Mouse (Mus musculus) macrophage (primary cell): ENCODE measurements around the gene Thyn1. TPM values are rescaled to one million over a fixed set of nuclear protein-coding genes. Genes with fewer than 3 reads are reported as not detected.

ENCODE experiments used
- H3K27ac ChIP-seq: fragments of 350-480 bp; formaldehyde crosslinking; 2 replicates; pipeline ENCODE4 v1.9.0; 2021
- H3K36me3 ChIP-seq: fragments of 350-480 bp; formaldehyde crosslinking; 2 replicates; pipeline ENCODE4 v1.9.0; 2021; ENCODE audit errors: inconsistent target
- H3K4me3 ChIP-seq: fragments of 350-480 bp; formaldehyde crosslinking; 2 replicates; pipeline ENCODE4 v1.9.0; 2021; ENCODE audit errors: inconsistent target
- H3K79me2 ChIP-seq: fragments of 350-480 bp; formaldehyde crosslinking; 2 replicates; pipeline ENCODE4 v1.9.0; 2021; ENCODE audit errors: inconsistent target
- WGBS: methylation state at CpG from one replicate; pipeline ENCODE4 v1.1.7; 2026; ENCODE audit warnings: inconsistent platforms; ENCODE audit not compliant: missing documents; 5-methylcytosine and 5-hydroxymethylcytosine counted together
- polyA plus RNA-seq: library from polyadenylated mRNA; stranded (reverse); fragments of 250-400 nt; gene quantifications from 3 replicates; pipeline ENCODE4 v1.2.4, GENCODE M21; 2018; ENCODE audit warnings: inconsistent platforms

Thyn1 gene
- polyA plus RNA-seq, 1 experiment from 2014 or later, result 60.2 TPM

- Histone ChIP-seq H3K36me3 (peaks cover 81% of the 10 kb centered on the region), H3K27ac (no peak overlapping the region), H3K4me3 (no peak overlapping the region), H3K79me2 (no peaks in the 10 kb centered on the region)
- 90% methylated on average over 5 of the region's 5 CpGs for WGBS
Observed at GRCm38 (mm10) chr9:27006866-27007265, 7.4 kb downstream of the Thyn1 start.

DNA sequence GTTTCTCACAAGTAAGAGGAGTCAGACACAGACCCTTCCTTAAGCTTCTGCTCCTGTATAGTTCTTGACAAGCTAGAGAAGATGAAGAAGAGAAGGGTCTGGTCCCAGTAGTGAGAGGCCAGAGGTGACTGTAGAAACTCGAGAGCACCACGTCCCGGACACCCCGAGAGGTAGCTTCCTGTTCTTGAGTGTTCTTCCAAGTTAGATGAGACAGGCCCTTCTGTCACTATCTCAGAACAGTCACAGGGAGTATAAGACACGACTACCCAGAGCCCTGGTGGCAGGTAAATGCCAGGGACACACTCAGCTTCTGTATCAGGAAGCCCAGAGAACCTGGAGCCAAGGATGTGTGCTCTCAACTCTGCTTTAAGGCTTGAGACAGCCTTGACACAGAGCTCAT lies 9.7 kb downstream of the Thyn1 start:
- H3K36me3 ChIP-seq, result peaks cover 95% of the 10 kb centered on the region
- H3K27ac ChIP-seq, result no peak overlapping the region
- H3K79me2 ChIP-seq, result no peaks in the 10 kb centered on the region
- WGBS, result 87% methylated on average over 5 of the region's 5 CpGs
- H3K4me3 ChIP-seq, result no peak overlapping the region

DNA sequence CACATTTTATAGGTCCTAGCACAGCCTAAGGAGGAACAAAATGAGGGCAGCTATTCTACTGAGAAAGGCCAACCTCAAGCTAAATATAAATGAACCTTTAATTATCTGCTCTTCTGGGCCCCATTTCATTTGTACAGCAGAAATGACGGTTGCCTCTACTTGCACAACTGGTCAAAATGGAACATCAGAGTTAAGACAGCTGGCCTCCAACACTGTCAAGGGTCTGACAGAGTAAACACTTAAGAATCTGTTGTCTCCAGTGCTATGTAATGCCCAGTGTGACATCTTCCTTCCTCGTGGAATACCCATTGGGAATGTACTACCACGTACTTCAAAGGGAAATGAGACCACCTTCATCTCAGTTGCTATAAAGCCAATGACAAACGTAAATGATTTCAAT lies 12.1 kb downstream of the Thyn1 start:
- H3K36me3 ChIP-seq, result peaks cover 98% of the 10 kb centered on the region
- WGBS, result 95% methylated on average over 4 of the region's 4 CpGs

GRCm38 (mm10) chr9:27018961-27019360 lies 19.5 kb downstream of the Thyn1 start:
- WGBS, result 94% methylated on average over 10 of the region's 10 CpGs
- Histone ChIP-seq H3K36me3 (peaks cover 42% of the 10 kb centered on the region), H3K27ac (no peak overlapping the region)

More for the DNA sequence above, 12.1 kb downstream of the Thyn1 start:
- H3K79me2 ChIP-seq, result no peaks in the 10 kb centered on the region; the same call in 1 of the 2 replicates
- no peak overlapping the region for H3K27ac ChIP-seq
- H3K4me3 ChIP-seq, result no peak overlapping the region

GRCm38 (mm10) chr9:27023681-27024080 lies 24.2 kb downstream of the Thyn1 start:
- no peak overlapping the region for H3K4me3 ChIP-seq
- H3K36me3 ChIP-seq, result 0 out of 2 replicates have a peak, but pooled peaks cover 6% of the 10 kb centered on the region
- no peak overlapping the region for H3K27ac ChIP-seq
- H3K79me2 ChIP-seq, result peaks cover 90% of the 10 kb centered on the region
- 26% methylated on average over 4 of the region's 4 CpGs for WGBS

More at GRCm38 (mm10) chr9:27018961-27019360, 19.5 kb downstream of the Thyn1 start:
- Histone ChIP-seq H3K79me2 (peaks cover 48% of the 10 kb centered on the region), H3K4me3 (no peak overlapping the region)

- H3K4me3 ChIP-seq, result no peak overlapping the region
- no peaks in the 10 kb centered on the region for H3K36me3 ChIP-seq
- no peak overlapping the region for H3K27ac ChIP-seq
- 0% methylated on average over 1 of the region's 1 CpGs for WGBS
- peaks cover 82% of the 10 kb centered on the region for H3K79me2 ChIP-seq
Observed at GRCm38 (mm10) chr9:27026708-27027107, 27.2 kb downstream of the Thyn1 start.

- peak overlapping the region; percentile 28; the same call in 1 of the 2 replicates for H3K27ac ChIP-seq
- H3K4me3 ChIP-seq, result peak overlapping the region; percentile 85
- no peaks in the 10 kb centered on the region for H3K36me3 ChIP-seq
- 1% methylated on average over 52 of the region's 52 CpGs for WGBS
- peaks cover 84% of the 10 kb centered on the region for H3K79me2 ChIP-seq
Observed at GRCm38 (mm10) chr9:27029022-27029827, 29.7 kb downstream of the Thyn1 start.

GRCm38 (mm10) chr9:27029828-27030762 lies 30.6 kb downstream of the Thyn1 start, which contains the start of the genes Vps26b and Ncapd3:
TSS of gene Vps26b (minus strand) at chr9:27030065.
TSS of gene Ncapd3 (plus strand) at chr9:27030175.
- Histone ChIP-seq H3K79me2 (peaks cover 84% of the 10 kb centered on the region), H3K4me3 (peak within 1 kb of the TSS; percentile 85), H3K36me3 (no peaks in the 10 kb centered on the region), H3K27ac (peak within 1 kb of the TSS; percentile 76)
- 3% methylated on average over 70 of the region's 80 CpGs for WGBS

DNA sequence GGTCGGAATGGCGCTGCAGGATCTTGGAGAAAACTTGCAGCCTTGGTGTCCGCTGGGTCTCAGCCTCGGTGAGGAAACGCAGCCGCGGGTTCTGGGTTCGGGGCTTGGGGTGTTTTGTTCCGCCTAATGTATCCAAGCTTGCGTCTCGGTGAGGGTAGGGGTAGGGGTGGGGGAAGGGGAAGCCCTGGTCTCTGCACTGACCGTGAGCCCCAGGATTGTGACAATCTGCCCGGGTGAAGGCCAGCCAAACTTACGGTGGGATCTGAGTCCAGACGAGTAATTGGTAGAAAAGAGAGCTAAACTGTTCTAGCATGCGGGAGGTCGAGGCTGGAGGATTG lies 31.2 kb downstream of the Thyn1 start:
- WGBS, result 0% methylated on average over 17 of the region's 17 CpGs
- Histone ChIP-seq H3K79me2 (peaks cover 84% of the 10 kb centered on the region), H3K36me3 (no peaks in the 10 kb centered on the region), H3K27ac (peak overlapping the region; percentile 76), H3K4me3 (peak overlapping the region; percentile 85)

- H3K4me3 ChIP-seq, result no peak overlapping the region
- H3K79me2 ChIP-seq, result no peaks in the 10 kb centered on the region
- no peak overlapping the region for H3K27ac ChIP-seq
- peaks cover 15% of the 10 kb centered on the region; the same call in 1 of the 2 replicates for H3K36me3 ChIP-seq
- 82% methylated on average over 5 of the region's 5 CpGs for WGBS
Observed at GRCm38 (mm10) chr9:27043892-27044291, 44.4 kb downstream of the Thyn1 start.

DNA sequence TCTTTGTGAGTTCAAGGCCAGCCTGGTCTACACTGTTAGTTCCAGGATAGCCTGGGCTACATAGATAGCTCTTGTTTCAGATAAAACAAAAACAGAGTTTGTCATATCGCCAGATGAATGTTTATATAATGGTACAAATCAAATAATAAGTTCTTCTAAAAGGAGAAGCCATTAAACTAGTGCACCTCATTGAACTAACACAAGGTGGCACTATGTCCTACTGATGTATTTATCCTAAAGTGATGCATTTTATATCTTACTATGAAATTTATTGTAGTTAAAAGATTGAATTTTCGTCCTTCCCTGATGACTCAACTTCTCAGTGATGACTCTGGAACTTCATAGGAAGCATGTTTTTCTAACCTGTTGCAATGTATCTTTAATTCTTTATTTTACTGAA lies 50.0 kb downstream of the Thyn1 start:
- Histone ChIP-seq H3K27ac (no peak overlapping the region), H3K79me2 (no peaks in the 10 kb centered on the region), H3K36me3 (peaks cover 31% of the 10 kb centered on the region; the same call in 1 of the 2 replicates), H3K4me3 (no peak overlapping the region)
- 95% methylated on average over 2 of the region's 2 CpGs for WGBS

Other genes with a start within 250 kb of the Thyn1 start
- not detected in 3 replicates for gene Glb1l2, start 193.2 kb upstream of the Thyn1 start, polyA plus RNA-seq
- not detected in 3 replicates for gene Glb1l3, start 138.8 kb upstream of the Thyn1 start, polyA plus RNA-seq
- gene Gm1110, start 76.6 kb upstream of the Thyn1 start, polyA plus RNA-seq, result not detected in 3 replicates
- gene Acad8, start 144 bp upstream of the Thyn1 start, polyA plus RNA-seq, result 11.5 to 22.4 TPM (median 17.3 TPM) in 3 replicates
- gene Vps26b, start 30.4 kb downstream of the Thyn1 start, polyA plus RNA-seq, result 30.1 to 35.5 TPM (median 31.6 TPM) in 3 replicates
- gene Ncapd3, start 30.5 kb downstream of the Thyn1 start, polyA plus RNA-seq, result 5.3 to 14.7 TPM (median 8.5 TPM) in 3 replicates
- gene Jam3, start 155.7 kb downstream of the Thyn1 start, polyA plus RNA-seq, result not detected in 3 replicates